Mouse (Mus musculus): Measurements from ENCODE around the gene Cyb5r2.

Gene Cyb5r2

GRCm38 (mm10) chr7:107722536-107722935, 35.3 kb downstream of the Cyb5r2 start:
- DNase-seq (ENCODE audit: inconsistent ontology term), result peak; percentile 52

- peak; percentile 17 for DNase-seq (ENCODE audit: inconsistent ontology term)
Observed at GRCm38 (mm10) chr7:107720771-107721170, 37.1 kb downstream of the Cyb5r2 start.

- no peak for DNase-seq (ENCODE audit: inconsistent ontology term)
Observed at GRCm38 (mm10) chr7:107714067-107714466, 43.8 kb downstream of the Cyb5r2 start.

- DNase-seq (ENCODE audit: inconsistent ontology term), result peak; percentile 17
Observed at GRCm38 (mm10) chr7:107712743-107713142, 45.1 kb downstream of the Cyb5r2 start.

GRCm38 (mm10) chr7:107708491-107709112, 49.2 kb downstream of the Cyb5r2 start:
- peak; percentile 71 for DNase-seq (ENCODE audit: inconsistent ontology term)

- peak; percentile 26 for DNase-seq (ENCODE audit: inconsistent ontology term)
Observed at GRCm38 (mm10) chr7:107707650-107708049, 50.2 kb downstream of the Cyb5r2 start.

- no peak for DNase-seq (ENCODE audit: inconsistent ontology term)
Observed at GRCm38 (mm10) chr7:107705941-107706340, 51.9 kb downstream of the Cyb5r2 start.

GRCm38 (mm10) chr7:107702461-107703380, 55.1 kb downstream of the Cyb5r2 start:
- DNase-seq (ENCODE audit: inconsistent ontology term), result no peak

- no peak for DNase-seq (ENCODE audit: inconsistent ontology term)
Observed at GRCm38 (mm10) chr7:107700646-107701045, 57.2 kb downstream of the Cyb5r2 start.

GRCm38 (mm10) chr7:107699926-107700325, 57.9 kb downstream of the Cyb5r2 start:
- DNase-seq (ENCODE audit: inconsistent ontology term), result no peak
